Mouse (Mus musculus) liver, adult 10 weeks (tissue): Measurements from ENCODE around the gene Sorbs2. TPM values are rescaled to one million over a fixed set of nuclear protein-coding genes. Genes with fewer than 3 reads are reported as not detected.

Experiments
- polyA plus RNA-seq: library from polyadenylated mRNA; stranded (reverse); fragments of 350-450 nt; fragmentation: Illumina TruSeq; extraction: RNeasy Lipid Tissue Mini Kit (QIAGEN cat#74804); gene quantifications from one replicate; pipeline ENCODE4 v1.2.3, GENCODE M21; 2014; ENCODE audit warnings: low read depth, low replicate concordance

Gene Sorbs2
- 76.2 TPM for polyA plus RNA-seq

GRCm38 (mm10) chr8:45507634-45508321 is at the start of gene Sorbs2:
Gene Sorbs2, plus strand, starts transcription at chr8:45507788.

Other genes starting within 250 kb of the Sorbs2 start
- 59.8 TPM for gene F11, start 245.8 kb upstream of the Sorbs2 start, polyA plus RNA-seq
- gene Klkb1, start 212.9 kb upstream of the Sorbs2 start, polyA plus RNA-seq = 225 TPM
- 1.4 TPM for gene Gm45753, start 199.3 kb upstream of the Sorbs2 start, polyA plus RNA-seq
- gene Cyp4v3, start 174.6 kb upstream of the Sorbs2 start, polyA plus RNA-seq = 421 TPM
- 19.4 TPM for gene Fam149a, start 125.5 kb upstream of the Sorbs2 start, polyA plus RNA-seq
- gene Tlr3, start 96.7 kb upstream of the Sorbs2 start, polyA plus RNA-seq = 14.8 TPM